Mouse (Mus musculus) cerebellum, adult 2 months (tissue): Measurements from ENCODE around the gene Nup160.

Experiments used
- CTCF ChIP-seq: fragments of 200-500 bp; IDR thresholded peaks from 2 replicates; pipeline ENCODE4 v1.5.1; 2011; ENCODE audit warnings: low read depth, mild to moderate bottlenecking, control low read depth, low read length, moderate library complexity, borderline replicate concordance; ENCODE audit not compliant: insufficient read depth
- POLR2A ChIP-seq: fragments of 200-500 bp; IDR thresholded peaks from 2 replicates; pipeline ENCODE4 v1.6.1; 2011; ENCODE audit warnings: low read length, control low read depth, borderline replicate concordance; ENCODE audit not compliant: insufficient read depth

GRCm38 (mm10) chr2:90649965-90650364, 27.1 kb upstream of the Nup160 start:
- no peak for TF ChIP-seq POLR2A
- TF ChIP-seq CTCF: no peak
